Mouse (Mus musculus) stomach, embryonic 15.5 days (tissue): ENCODE measurements around the gene Tspan2. TPM values are rescaled to one million over a fixed set of nuclear protein-coding genes. Genes with fewer than 3 reads are reported as not detected.

Source experiments
- ATAC-seq: fragments of 200-750 bp; cut with Nextera tagmentation; 2 replicates; pipeline ENCODE4 v1.8.0; 2017; ENCODE audit warnings: low read depth, moderate number of reproducible peaks, moderate TSS enrichment; ENCODE audit not compliant: insufficient read depth, low FRiP score
- H3K27ac ChIP-seq: fragments of 300-500 bp; sonication (generic); 2 replicates; pipeline ENCODE4 v1.5.1; 2015; ENCODE audit warnings: mild to moderate bottlenecking, inconsistent platforms
- H3K27me3 ChIP-seq: fragments of 300-500 bp; sonication (generic); replicated peaks from 2 replicates; pipeline ENCODE4 v1.6.1; 2015; ENCODE audit warnings: inconsistent platforms
- H3K36me3 ChIP-seq: fragments of 300-500 bp; sonication (generic); 2 replicates; pipeline ENCODE4 v1.6.1; 2015; ENCODE audit warnings: inconsistent platforms
- H3K4me1 ChIP-seq: fragments of 300-500 bp; sonication (generic); 2 replicates; pipeline ENCODE4 v1.6.1; 2015; ENCODE audit warnings: inconsistent platforms
- H3K4me2 ChIP-seq: fragments of 300-500 bp; sonication (generic); 2 replicates; pipeline ENCODE4 v1.6.1; 2015; ENCODE audit warnings: mild to moderate bottlenecking, inconsistent platforms
- H3K4me3 ChIP-seq: fragments of 300-500 bp; sonication (generic); replicated peaks from 2 replicates; pipeline ENCODE4 v1.5.1; 2015; ENCODE audit warnings: inconsistent platforms
- H3K9ac ChIP-seq: fragments of 300-500 bp; sonication (generic); 2 replicates; pipeline ENCODE4 v1.6.1; 2015; ENCODE audit warnings: inconsistent platforms
- H3K9me3 ChIP-seq: fragments of 300-500 bp; sonication (generic); 2 replicates; pipeline ENCODE4 v1.6.1; 2016; ENCODE audit warnings: inconsistent platforms
- WGBS: fragments of 180-500 bp; shearing (Covaris S2); methylation state at CpG from one replicate; pipeline ENCODE4 v1.1.7; 2015; 5-methylcytosine and 5-hydroxymethylcytosine counted together
- polyA plus RNA-seq: library from polyadenylated mRNA; unstranded; fragments of >200 nt; fragmentation: Nextera tagmentation; extraction: Ambion mirVana; gene quantifications from 2 replicates; pipeline ENCODE4 v1.2.1, GENCODE M21; 2015

Gene Tspan2
- polyA plus RNA-seq: 19.2 and 20.4 TPM in 2 replicates

DNA sequence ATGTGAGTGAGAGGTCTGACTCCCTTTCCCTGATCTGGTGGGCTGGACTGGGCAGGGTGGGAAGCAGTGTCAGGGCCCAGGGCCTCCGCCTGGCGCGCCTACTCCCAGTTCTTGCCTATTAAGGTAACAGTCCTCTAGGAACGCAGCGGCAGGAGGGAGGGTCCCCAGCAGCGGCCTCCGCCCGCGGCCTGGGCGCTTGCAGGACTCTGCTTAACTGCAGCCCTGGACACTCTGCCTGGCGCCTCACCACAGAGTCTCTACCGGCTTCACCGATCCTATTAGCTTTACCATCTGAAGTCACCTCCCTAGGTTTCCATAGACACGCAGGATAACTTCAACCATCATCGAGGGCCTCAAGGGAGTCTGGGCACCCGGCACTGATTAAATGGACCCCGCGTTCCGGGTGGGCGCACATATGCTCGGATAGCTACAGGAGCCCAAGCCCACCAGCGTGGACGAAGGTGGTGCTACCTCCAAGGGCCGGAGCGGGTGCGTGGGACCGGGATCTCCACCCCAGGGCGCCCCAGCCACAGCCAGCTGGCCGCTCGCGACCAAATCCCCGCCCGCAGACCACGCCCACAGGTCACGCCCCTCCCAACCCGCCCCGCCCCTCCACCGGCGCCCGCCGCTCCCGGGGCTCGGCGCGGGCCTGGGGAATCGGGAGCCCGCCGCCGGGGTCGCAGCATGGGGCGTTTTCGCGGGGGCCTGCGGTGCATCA lies at the start of gene Tspan2:
Gene Tspan2 (plus strand): TSS at position 217 of the 718 bp plus-strand sequence.
- no peaks in the 10 kb centered on the region for H3K36me3 ChIP-seq
- peaks cover 5% of the 10 kb centered on the region; the same call in 1 of the 2 replicates for H3K4me1 ChIP-seq
- under 1% methylated on average over 43 of the region's 54 CpGs for WGBS
- peak within 1 kb of the TSS; percentile 86 for H3K27ac ChIP-seq
- ATAC-seq: peak; percentile 71
- H3K9ac ChIP-seq: peak within 1 kb of the TSS; percentile 42
- H3K4me2 ChIP-seq: peak within 1 kb of the TSS; percentile 94
- H3K4me3 ChIP-seq: peak within 1 kb of the TSS; percentile 77
- H3K9me3 ChIP-seq: no peaks in the 10 kb centered on the region
- no peaks in the 10 kb centered on the region for H3K27me3 ChIP-seq

DNA sequence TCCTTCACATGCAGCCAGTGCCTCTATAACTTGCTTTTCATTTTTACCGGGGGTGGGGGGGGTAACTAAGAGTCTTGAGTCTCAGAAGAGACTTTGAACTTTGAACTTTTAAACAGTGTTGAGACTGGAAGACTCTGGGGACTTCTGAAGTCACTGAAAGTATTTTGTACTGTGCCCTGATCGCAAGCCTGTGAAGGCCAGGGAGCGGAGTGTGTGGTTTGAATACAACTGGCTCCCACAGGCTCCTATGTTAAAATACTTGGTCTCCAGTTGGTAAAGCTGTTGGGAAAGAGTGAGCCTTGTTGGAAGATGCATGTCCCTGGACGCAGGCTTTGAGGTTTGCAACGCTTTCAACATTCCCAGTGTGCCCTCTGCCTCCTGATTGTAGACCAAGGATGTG lies 47.5 kb upstream of the Tspan2 start:
- Histone ChIP-seq H3K4me1 (peaks cover 4% of the 10 kb centered on the region; the same call in 1 of the 2 replicates), H3K9me3 (no peaks in the 10 kb centered on the region), H3K4me3 (no peak overlapping the region), H3K27ac (no peak overlapping the region), H3K27me3 (no peaks in the 10 kb centered on the region), H3K9ac (no peak overlapping the region), H3K4me2 (no peak overlapping the region), H3K36me3 (no peaks in the 10 kb centered on the region)
- WGBS: 85% methylated on average over 5 of the region's 5 CpGs
- ATAC-seq: no peak

DNA sequence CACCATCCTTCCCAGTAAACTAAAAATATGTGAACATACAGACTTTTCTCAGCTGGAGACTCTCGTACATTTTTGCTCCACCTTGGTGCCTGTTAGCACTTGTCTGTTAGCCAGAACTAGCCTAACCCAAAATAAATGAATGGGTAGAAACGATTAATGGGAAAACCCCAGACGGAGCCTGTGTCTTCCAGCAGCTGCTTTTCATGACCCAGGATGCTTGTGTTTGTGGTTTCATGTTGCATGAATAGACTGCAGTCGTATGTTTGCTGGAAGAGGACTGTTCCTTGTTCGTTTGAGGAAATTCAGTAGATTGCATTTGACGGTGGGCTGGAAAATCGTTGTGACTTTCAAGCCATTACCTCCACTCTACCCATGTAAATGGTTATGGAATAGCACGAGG lies 46.5 kb upstream of the Tspan2 start:
- Histone ChIP-seq H3K4me2 (no peak overlapping the region), H3K36me3 (no peaks in the 10 kb centered on the region), H3K4me3 (no peak overlapping the region), H3K9me3 (no peaks in the 10 kb centered on the region), H3K27me3 (no peaks in the 10 kb centered on the region), H3K27ac (no peak overlapping the region), H3K4me1 (peaks cover 4% of the 10 kb centered on the region; the same call in 1 of the 2 replicates), H3K9ac (no peak overlapping the region)
- 38% methylated on average over 8 of the region's 8 CpGs for WGBS
- no peak for ATAC-seq

DNA sequence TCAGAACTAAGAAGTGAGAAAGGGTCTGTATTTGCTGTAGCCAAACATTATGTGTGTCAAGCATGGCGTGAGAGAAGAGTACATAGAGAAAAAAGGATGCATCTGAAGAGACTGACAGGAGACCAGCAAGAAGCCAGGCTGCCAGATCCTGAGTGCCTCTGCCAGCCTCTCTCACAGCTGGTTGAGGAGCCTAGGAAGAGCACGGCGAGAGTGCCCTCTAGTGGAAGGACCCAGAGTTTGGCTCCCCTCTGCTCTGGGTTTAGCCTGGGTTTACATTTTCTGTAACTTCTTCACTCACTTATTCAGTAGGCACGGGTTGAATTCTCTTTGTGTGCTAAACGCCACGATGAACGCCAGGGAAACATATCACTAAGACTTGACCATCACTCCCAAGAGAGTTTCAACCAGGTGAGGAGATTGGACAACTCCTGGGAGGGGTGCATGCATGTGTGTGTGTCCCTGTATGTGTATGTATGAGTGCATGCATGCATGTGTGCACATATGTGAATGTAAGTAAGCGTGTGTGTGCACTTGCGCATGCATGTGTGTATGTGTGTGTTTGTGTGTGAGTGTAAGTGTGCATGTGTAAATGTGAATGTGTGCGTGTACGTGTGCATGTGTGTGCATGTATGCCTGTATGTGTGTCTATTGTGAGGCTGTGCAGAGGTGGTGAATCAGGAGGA lies 42.4 kb upstream of the Tspan2 start:
- no peak overlapping the region for H3K27ac ChIP-seq
- H3K4me2 ChIP-seq: no peak overlapping the region
- no peaks in the 10 kb centered on the region for H3K36me3 ChIP-seq
- no peak for ATAC-seq
- H3K27me3 ChIP-seq: no peaks in the 10 kb centered on the region
- no peaks in the 10 kb centered on the region for H3K9me3 ChIP-seq
- peaks cover 4% of the 10 kb centered on the region; the same call in 1 of the 2 replicates for H3K4me1 ChIP-seq
- WGBS: 37% methylated on average over 11 of the region's 11 CpGs
- H3K4me3 ChIP-seq: no peak overlapping the region
- no peak overlapping the region for H3K9ac ChIP-seq

DNA sequence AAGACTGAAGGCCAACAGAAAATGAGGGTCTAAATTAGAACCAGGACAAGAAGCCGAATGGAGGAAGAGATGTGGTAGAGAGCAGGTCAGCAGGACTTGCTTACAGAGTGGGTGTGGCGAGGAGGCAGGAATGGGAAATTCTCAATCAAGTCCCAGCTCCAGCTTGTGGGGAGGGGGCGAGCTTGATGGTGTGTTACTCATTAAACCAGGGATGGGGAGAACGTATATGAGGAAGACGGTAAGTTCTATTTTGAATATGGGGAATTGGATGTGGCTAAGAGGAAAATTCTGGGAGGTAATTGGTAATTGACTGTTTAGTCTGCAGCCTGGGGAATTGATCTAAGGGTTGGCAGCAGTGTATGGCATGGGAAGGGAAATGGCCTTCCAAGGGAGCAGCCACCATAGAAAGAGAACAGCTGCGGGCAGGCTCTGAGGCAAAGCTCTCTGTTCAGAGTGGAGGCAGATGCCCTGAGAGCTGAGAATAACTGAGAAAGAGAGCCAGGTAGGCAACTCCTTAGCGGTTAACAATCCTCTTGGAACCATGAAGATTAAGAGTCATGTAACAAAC lies 41.5 kb upstream of the Tspan2 start:
- 70% methylated on average over 7 of the region's 7 CpGs for WGBS
- ATAC-seq: no peak
- H3K9me3 ChIP-seq: no peaks in the 10 kb centered on the region
- H3K27me3 ChIP-seq: no peaks in the 10 kb centered on the region
- H3K36me3 ChIP-seq: no peaks in the 10 kb centered on the region
- H3K4me3 ChIP-seq: no peak overlapping the region
- no peak overlapping the region for H3K4me2 ChIP-seq
- H3K9ac ChIP-seq: no peak overlapping the region
- no peak overlapping the region for H3K27ac ChIP-seq
- no peaks in the 10 kb centered on the region for H3K4me1 ChIP-seq

DNA sequence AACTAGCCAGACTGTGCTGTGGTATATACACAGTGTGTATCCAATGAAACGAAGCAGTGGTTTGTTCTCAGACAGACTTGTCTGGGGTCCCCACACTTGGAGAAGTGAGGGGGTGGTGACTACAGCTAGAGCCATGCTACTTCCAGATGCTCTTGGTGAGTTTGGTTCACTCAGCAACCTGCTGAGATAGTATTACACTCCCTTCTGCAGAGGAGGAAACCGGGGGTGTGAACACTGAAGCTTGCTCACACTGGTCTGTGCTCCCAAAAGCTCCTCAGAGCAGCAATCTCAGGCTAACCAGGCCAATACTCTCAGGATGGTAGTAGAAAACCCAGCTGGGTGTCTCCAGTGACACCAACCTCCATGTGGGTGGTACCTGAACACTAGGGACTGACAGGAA lies 36.2 kb upstream of the Tspan2 start:
- Histone ChIP-seq H3K27me3 (no peaks in the 10 kb centered on the region), H3K4me3 (no peak overlapping the region), H3K36me3 (no peaks in the 10 kb centered on the region), H3K4me2 (no peak overlapping the region), H3K9me3 (no peaks in the 10 kb centered on the region), H3K9ac (no peak overlapping the region), H3K4me1 (no peaks in the 10 kb centered on the region), H3K27ac (no peak overlapping the region)
- ATAC-seq: no peak
- WGBS: 63% methylated on average over 2 of the region's 2 CpGs

DNA sequence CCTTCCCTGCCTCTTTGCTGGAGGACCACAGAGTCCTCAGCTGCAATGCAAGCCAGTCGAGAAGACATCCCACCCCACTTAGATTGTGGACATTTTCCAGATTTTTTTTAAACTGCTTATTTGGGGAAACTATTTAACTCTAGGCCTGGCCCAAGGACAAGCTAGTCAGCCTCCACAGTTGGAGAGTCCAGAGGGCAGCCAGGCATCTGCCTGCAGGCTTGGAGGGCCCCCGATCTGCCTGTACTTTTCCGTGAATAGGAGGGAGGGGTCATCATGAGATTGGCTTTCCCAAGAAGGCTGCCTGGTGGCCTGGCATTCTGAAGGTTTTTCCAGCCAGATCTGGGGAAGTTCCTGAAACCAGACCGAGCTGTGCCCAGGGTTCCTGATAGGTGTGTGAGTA lies 33.0 kb upstream of the Tspan2 start:
- H3K9ac ChIP-seq: no peak overlapping the region
- H3K4me1 ChIP-seq: 0 out of 2 replicates have a peak, but pooled peaks cover 3% of the 10 kb centered on the region
- H3K9me3 ChIP-seq: no peaks in the 10 kb centered on the region
- no peaks in the 10 kb centered on the region for H3K27me3 ChIP-seq
- 64% methylated on average over 4 of the region's 4 CpGs for WGBS
- H3K4me2 ChIP-seq: no peak overlapping the region
- ATAC-seq: no peak
- no peaks in the 10 kb centered on the region for H3K36me3 ChIP-seq
- H3K27ac ChIP-seq: no peak overlapping the region
- H3K4me3 ChIP-seq: no peak overlapping the region

DNA sequence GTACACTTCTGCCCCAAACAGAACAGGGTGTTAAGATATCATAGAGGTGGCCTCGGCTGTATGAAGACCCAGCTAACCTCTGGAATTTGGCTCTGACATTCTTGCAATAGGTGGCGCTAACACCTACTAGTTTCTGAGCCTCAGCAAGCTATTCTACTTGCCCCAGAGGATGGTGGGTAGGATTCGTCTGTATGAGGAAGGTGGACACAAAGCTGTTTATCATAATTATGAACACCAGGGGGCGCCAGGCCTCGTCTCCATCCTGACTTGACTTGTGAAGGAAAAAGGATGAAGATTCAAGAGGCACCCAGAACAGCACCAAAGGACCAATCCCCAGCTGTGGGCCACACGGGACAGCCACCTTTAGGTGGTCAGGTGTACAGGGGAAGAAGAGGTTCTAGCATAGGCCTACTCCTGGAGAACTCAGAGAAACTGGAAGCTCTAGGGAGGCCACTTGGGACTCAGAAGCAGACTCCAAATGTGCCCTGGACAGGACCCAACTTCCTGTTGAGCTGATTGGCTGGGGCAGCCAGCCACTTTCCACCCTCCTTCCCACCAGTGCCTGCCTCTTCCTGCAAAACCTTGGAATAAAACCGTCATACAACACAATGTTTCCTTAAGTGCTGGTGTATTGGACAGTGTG lies 32.3 kb upstream of the Tspan2 start:
- Histone ChIP-seq H3K9ac (no peak overlapping the region), H3K4me2 (no peak overlapping the region), H3K27ac (no peak overlapping the region), H3K36me3 (no peaks in the 10 kb centered on the region), H3K27me3 (no peaks in the 10 kb centered on the region), H3K4me3 (no peak overlapping the region), H3K9me3 (no peaks in the 10 kb centered on the region), H3K4me1 (0 out of 2 replicates have a peak, but pooled peaks cover 3% of the 10 kb centered on the region)
- ATAC-seq: no peak
- 42% methylated on average over 7 of the region's 7 CpGs for WGBS

DNA sequence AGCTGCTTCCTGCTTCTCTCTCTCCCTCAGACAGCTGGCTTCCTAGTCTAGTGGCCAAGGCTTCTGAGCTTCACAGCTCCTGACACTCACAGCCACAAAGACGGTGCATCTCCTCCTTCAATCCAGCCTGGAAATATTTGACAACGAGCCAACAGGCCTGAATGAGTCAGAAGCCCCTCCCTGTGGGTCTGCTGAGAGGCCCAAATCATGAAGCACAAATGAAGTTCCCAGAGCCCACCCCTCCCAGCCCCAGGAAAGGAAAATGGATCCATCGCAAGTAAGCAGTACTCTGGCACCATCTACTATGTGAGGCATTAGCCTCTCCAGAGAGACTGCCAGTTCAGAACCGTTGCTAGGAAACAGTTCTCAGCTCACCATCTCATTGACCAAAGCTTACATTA lies 30.3 kb upstream of the Tspan2 start:
- Histone ChIP-seq H3K4me1 (0 out of 2 replicates have a peak, but pooled peaks cover 3% of the 10 kb centered on the region), H3K4me3 (no peak overlapping the region), H3K9me3 (no peaks in the 10 kb centered on the region), H3K27me3 (no peaks in the 10 kb centered on the region), H3K36me3 (no peaks in the 10 kb centered on the region), H3K4me2 (no peak overlapping the region), H3K27ac (no peak overlapping the region), H3K9ac (no peak overlapping the region)
- WGBS: 44% methylated on average over 4 of the region's 4 CpGs
- ATAC-seq: no peak

DNA sequence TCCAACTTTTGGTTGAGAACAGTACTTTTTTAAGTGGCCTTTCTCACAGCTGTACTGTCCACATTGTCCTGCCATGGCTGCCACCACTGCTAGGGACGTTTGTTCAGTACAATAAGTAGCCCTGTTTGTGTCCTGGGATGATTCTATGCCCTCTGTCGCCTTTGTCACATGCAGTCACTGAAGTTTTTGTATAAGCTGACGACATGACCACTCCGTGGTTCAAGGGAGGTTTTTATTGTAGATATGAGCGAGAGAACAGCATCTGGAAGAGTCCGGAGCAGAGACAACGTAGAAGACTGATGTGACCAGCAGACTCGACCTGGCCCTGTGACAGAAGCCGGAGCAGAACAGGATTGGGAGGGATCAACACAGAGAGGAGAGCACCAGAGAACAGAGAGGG lies 25.7 kb upstream of the Tspan2 start:
- H3K27ac ChIP-seq: no peak overlapping the region
- no peak for ATAC-seq
- H3K27me3 ChIP-seq: no peaks in the 10 kb centered on the region
- H3K4me3 ChIP-seq: no peak overlapping the region
- no peak overlapping the region for H3K4me2 ChIP-seq
- no peaks in the 10 kb centered on the region for H3K9me3 ChIP-seq
- 0 out of 2 replicates have a peak, but pooled peaks cover 3% of the 10 kb centered on the region for H3K4me1 ChIP-seq
- WGBS: 65% methylated on average over 9 of the region's 9 CpGs
- no peak overlapping the region for H3K9ac ChIP-seq
- H3K36me3 ChIP-seq: no peaks in the 10 kb centered on the region

DNA sequence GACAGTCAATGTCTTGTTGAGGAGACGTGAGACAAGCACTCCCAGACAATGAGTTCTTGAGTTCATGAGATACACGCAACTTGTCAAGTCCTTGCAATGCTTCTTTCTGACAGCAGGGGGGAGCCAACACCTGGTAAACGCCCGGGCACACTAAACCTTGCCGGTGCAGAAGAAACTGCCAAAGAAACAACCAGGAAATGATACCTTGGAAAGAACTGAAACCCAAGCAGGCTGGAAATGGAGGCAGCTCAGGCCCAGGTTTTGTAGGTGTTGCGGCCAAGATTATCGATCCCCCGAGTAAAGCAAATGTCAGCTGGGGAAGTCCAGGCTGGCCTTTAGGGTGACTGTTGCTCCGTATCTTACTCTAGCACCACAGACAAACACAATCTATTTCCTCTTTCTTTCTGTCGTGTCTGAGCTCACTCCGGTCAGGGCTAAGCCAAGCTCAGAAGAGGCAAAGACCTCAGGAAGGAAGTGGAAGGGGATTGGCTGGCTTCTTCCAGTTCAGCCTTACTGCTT lies 19.2 kb upstream of the Tspan2 start:
- no peaks in the 10 kb centered on the region for H3K9me3 ChIP-seq
- no peaks in the 10 kb centered on the region for H3K27me3 ChIP-seq
- H3K36me3 ChIP-seq: no peaks in the 10 kb centered on the region
- ATAC-seq: peak; percentile 73
- peak overlapping the region; percentile 26 for H3K4me3 ChIP-seq
- peak overlapping the region; percentile 61 for H3K27ac ChIP-seq
- H3K9ac ChIP-seq: no peak overlapping the region
- H3K4me2 ChIP-seq: peak overlapping the region; percentile 48
- 17% methylated on average over 11 of the region's 11 CpGs for WGBS
- no peaks in the 10 kb centered on the region for H3K4me1 ChIP-seq
